Mouse (Mus musculus) intestine, postnatal 0 days (tissue): ENCODE results near the gene Dbi. TPM values are rescaled to one million over a fixed set of nuclear protein-coding genes. Genes with fewer than 3 reads are reported as not detected.
A peak's percentile ranks its signal among the peaks of the same experiment; 100 is the strongest.

Experiments used
- ATAC-seq: fragments of 200-750 bp; cut with Nextera tagmentation; 2 replicates; pipeline ENCODE4 v1.8.0; 2017; ENCODE audit warnings: mild to moderate bottlenecking, moderate TSS enrichment, moderate library complexity
- H3K27ac ChIP-seq: fragments of 300-500 bp; sonication (generic); 2 replicates; pipeline ENCODE4 v1.5.1; 2014; ENCODE audit warnings: mild to moderate bottlenecking, low read depth, low read length, moderate library complexity
- H3K27me3 ChIP-seq: fragments of 300-500 bp; sonication (generic); replicated peaks from 2 replicates; pipeline ENCODE4 v1.6.1; 2014; ENCODE audit warnings: low read length, mixed read lengths; ENCODE audit not compliant: control insufficient read depth, insufficient read depth
- H3K36me3 ChIP-seq: fragments of 300-500 bp; sonication (generic); 2 replicates; pipeline ENCODE4 v1.6.1; 2014; ENCODE audit warnings: mild to moderate bottlenecking, moderate library complexity; ENCODE audit not compliant: control insufficient read depth, insufficient read depth
- H3K4me1 ChIP-seq: fragments of 300-500 bp; sonication (generic); replicated peaks from 2 replicates; pipeline ENCODE4 v1.6.1; 2014; ENCODE audit warnings: antibody characterized with exemption, low read length, mixed read lengths; ENCODE audit not compliant: control insufficient read depth, insufficient read depth
- H3K4me2 ChIP-seq: fragments of 300-500 bp; sonication (generic); replicated peaks from 2 replicates; pipeline ENCODE4 v1.6.1; 2014; ENCODE audit warnings: low read depth, mild to moderate bottlenecking, moderate library complexity
- H3K4me3 ChIP-seq: fragments of 300-500 bp; sonication (generic); 2 replicates; pipeline ENCODE4 v1.5.1; 2014; ENCODE audit warnings: low read depth, low read length
- H3K9ac ChIP-seq: fragments of 300-500 bp; sonication (generic); 2 replicates; pipeline ENCODE4 v1.6.1; 2014; ENCODE audit warnings: mild to moderate bottlenecking, low read depth, low read length
- H3K9me3 ChIP-seq: fragments of 300-500 bp; sonication (generic); 2 replicates; pipeline ENCODE4 v1.6.1; 2016; ENCODE audit warnings: mixed run types; ENCODE audit not compliant: control insufficient read depth
- CTCF ChIP-seq: sonication (generic); IDR thresholded peaks from 2 replicates; pipeline ENCODE4 v1.5.1; 2016; ENCODE audit warnings: low read depth, mild to moderate bottlenecking, control low read depth, antibody characterized with exemption, moderate library complexity
- WGBS: fragments of 180-500 bp; shearing (Covaris S2); extraction: QIAGEN DNeasy Blood & Tissue Kit; methylation state at CpG from one replicate; pipeline ENCODE4 v1.1.7; 2014; 5-methylcytosine and 5-hydroxymethylcytosine counted together
- polyA plus RNA-seq: library from polyadenylated mRNA; unstranded; fragments of >200 nt; fragmentation: Nextera tagmentation; extraction: Ambion mirVana; gene quantifications from 2 replicates; pipeline ENCODE4 v1.2.1, GENCODE M21; 2015

Gene Dbi
- polyA plus RNA-seq, 1 experiment from 2014 or later, result 3,164 TPM

DNA sequence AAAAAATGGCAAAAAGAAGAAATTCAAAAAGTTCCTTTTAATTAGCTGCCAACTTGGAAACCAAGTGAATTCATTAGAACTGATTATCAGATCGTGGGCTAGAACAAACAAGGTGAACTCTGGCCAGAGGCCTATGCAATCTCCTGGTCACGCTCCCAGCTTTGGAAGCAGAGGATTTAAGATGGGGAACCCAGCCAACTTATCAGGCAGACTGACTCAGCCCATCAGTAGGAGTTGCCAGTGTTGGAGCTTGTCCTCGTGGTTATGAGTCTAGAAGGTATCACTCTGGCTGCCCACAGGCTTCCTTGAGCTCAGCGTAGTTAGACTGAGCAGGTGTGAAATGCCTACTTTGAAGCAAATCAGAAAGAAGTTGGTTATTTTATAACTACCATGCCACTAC is 4.0 kb upstream of the Dbi start:
- Histone ChIP-seq H3K27ac (peak overlapping the region; percentile 41; the same call in 1 of the 2 replicates), H3K4me2 (no peak overlapping the region), H3K9ac (no peak overlapping the region), H3K4me3 (no peak overlapping the region), H3K27me3 (no peaks in the 10 kb centered on the region), H3K4me1 (0 out of 2 replicates have a peak, but pooled peaks cover 12% of the 10 kb centered on the region), H3K36me3 (no peaks in the 10 kb centered on the region), H3K9me3 (no peaks in the 10 kb centered on the region)
- ATAC-seq, result peak; percentile 20
- TF ChIP-seq CTCF, result no peak
- WGBS, result 41% methylated on average over 4 of the region's 4 CpGs

DNA sequence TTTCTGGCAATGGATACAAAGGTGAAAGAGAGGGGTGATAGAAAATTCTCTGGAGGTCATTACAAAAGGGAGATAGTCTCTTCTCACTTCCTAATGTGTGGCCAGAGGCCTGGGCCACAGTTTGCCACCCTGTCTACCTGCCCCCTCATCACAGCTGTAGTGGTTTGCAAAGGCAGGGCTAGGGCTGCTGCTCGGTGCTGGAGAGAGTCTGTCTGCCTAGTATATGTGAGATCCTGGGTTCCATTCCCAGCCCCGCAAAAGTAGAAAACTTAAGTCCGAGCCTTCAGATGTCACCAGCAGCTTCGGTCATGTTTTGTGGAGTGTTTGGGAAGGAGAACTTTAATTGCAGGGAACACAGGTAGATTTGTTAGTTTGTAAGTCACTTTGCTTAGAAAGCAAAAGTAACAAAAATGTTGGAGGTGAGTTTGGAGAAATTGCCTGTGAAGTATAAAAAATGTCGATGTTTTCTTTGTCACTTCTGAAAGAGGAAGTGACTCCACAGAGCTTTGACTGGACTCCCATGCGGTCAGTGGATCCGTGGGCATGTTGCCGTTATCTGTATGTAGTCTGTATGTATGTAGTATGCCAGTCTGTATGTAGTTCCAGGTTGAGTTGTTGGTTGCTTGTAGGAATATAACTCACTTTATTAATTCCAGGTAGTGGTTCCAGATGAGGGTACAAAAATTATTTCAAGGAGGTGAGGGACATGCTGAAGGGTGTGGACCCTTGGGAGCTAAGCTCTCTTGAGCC is 1.9 kb upstream of the Dbi start:
- no peak for ATAC-seq
- no peak overlapping the region for H3K4me3 ChIP-seq
- TF ChIP-seq CTCF, result no peak
- no peaks in the 10 kb centered on the region for H3K27me3 ChIP-seq
- no peaks in the 10 kb centered on the region for H3K9me3 ChIP-seq
- no peak overlapping the region for H3K9ac ChIP-seq
- peak overlapping the region; percentile 6; the same call in 1 of the 2 replicates for H3K4me2 ChIP-seq
- peak overlapping the region; percentile 83 for H3K27ac ChIP-seq
- 83% methylated on average over 8 of the region's 8 CpGs for WGBS
- H3K4me1 ChIP-seq, result 0 out of 2 replicates have a peak, but pooled peaks cover 12% of the 10 kb centered on the region
- H3K36me3 ChIP-seq, result no peaks in the 10 kb centered on the region

DNA sequence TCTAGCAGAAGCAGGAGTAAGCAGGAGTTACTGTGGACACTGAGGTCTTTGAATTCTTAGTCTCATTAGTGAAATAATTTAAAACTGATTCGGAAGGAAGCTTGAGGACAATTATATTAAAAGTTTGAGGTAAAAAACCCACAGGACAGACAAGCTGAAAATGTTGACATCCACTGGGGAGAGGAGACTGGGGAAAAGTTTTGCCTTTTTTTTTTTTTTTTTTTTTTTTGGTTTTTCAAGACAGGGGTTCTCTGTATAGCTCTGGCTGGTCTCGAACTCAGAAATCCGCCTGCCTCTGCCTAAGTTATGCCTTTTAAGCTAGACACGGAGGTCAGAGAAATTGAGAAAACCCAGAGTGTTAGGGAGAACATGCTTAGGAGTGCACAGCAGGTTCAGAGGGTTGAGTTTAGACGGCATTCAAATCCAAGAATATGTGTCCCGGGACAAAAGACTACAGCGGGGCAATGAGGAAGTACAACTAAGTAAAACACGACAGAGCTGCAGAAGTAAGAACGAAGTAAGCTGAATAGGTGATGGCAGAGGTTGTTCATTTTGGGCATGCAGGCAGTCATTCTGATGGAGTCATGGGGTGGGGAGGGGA is 1.2 kb upstream of the Dbi start:
- Histone ChIP-seq H3K9ac (no peak overlapping the region), H3K4me3 (peak overlapping the region; percentile 49), H3K27ac (peak overlapping the region; percentile 83), H3K4me1 (0 out of 2 replicates have a peak, but pooled peaks cover 12% of the 10 kb centered on the region), H3K9me3 (no peaks in the 10 kb centered on the region), H3K36me3 (peaks cover 3% of the 10 kb centered on the region; the same call in 1 of the 2 replicates), H3K27me3 (no peaks in the 10 kb centered on the region), H3K4me2 (peak overlapping the region; percentile 74)
- no peak for ATAC-seq
- 54% methylated on average over 9 of the region's 9 CpGs for WGBS
- TF ChIP-seq CTCF, result no peak

DNA sequence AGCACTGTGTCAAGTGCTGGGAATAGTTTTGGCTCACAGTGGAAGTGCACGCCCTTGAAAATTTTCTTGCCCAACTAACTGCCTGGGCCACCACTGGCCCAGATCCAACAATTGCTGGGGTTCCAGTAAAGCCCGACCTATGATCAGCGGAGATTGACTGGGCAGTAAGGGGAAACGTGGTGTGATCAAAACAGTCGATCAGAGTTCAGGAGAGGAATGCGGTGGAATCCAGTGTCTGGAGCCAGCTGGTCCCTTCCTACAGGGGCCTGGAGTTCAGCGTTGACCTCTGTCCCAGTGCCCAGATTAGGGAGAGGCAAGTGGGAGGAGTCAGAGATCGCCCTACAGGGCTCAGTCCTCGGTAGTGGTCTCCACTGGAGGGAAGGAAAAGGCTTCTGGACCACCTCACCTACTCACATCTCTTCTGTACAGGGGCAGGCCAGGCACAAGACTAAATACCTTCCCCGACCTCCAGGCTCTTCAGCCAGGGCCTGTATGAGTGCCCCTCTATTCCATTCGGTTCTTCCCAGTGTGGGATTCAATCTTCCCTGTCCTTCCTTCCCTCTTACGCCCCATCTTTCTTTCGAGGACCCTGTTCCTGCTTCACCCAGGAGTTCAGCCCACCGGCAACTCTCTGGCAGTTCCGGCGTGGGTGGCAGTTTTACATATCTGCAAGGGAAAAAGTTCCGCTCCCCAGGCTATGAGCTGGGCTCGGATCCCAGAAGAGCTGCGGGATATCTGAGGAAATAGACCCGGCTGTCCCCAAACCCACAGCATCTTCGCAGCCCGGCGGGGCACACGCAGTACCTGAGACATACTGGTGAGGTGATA is 523 bp downstream of the Dbi start:
- Histone ChIP-seq H3K36me3 (peaks cover 16% of the 10 kb centered on the region), H3K4me1 (0 out of 2 replicates have a peak, but pooled peaks cover 9% of the 10 kb centered on the region), H3K9ac (peak overlapping the region; percentile 46), H3K9me3 (no peaks in the 10 kb centered on the region), H3K4me3 (peak overlapping the region; percentile 49), H3K27ac (peak overlapping the region; percentile 91), H3K4me2 (peak overlapping the region; percentile 74), H3K27me3 (no peaks in the 10 kb centered on the region)
- peak; percentile 53 for ATAC-seq
- WGBS, result 2% methylated on average over 24 of the region's 24 CpGs
- TF ChIP-seq CTCF, result no peak

DNA sequence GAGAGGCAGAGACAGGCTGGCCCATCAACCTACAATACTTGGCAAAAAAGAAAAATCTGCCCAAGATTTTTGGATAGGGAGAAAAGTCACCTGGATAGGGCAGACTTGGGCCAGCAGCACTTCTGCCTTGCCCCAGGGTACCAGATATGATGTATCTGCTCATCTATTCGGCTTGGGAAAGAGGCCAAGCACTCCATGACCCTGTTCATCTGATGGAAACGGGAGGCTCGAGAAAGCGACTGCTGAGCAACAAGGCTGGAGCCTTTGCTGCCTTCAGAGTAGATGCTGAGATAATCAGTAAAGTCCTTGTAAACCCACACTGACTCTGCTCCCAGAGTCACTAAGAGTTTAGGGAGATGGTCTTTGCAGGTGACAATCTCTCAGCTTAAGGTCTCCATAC is 1.5 kb downstream of the Dbi start:
- Histone ChIP-seq H3K4me2 (peak overlapping the region; percentile 74), H3K9me3 (no peaks in the 10 kb centered on the region), H3K27me3 (no peaks in the 10 kb centered on the region), H3K27ac (peak overlapping the region; percentile 91; the same call in 1 of the 2 replicates), H3K9ac (no peak overlapping the region), H3K36me3 (peaks cover 25% of the 10 kb centered on the region), H3K4me1 (0 out of 2 replicates have a peak, but pooled peaks cover 5% of the 10 kb centered on the region), H3K4me3 (peak overlapping the region; percentile 49)
- no peak for ATAC-seq
- 67% methylated on average over 4 of the region's 4 CpGs for WGBS
- no peak for TF ChIP-seq CTCF

DNA sequence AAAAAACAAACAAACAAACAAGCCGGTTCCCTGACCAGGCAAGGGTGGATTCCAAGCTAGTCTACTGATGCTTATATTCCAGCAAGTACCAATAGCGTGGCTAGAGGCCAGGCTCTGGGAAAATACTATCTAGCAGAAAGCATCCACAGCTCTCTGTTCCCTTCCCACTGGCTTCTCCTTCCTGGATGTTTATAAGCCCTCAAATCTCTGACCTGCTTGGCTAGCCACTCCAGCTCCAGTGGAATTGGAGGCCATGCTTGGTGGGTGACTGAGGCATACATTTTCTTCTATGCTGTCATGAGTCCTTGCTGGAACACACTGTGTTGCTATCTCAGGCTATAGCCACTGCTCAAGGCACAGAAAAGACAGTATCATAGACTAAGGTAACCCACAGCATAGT is 2.0 kb downstream of the Dbi start:
- Histone ChIP-seq H3K4me1 (0 out of 2 replicates have a peak, but pooled peaks cover 5% of the 10 kb centered on the region), H3K4me2 (peak overlapping the region; percentile 74), H3K9ac (no peak overlapping the region), H3K9me3 (no peaks in the 10 kb centered on the region), H3K4me3 (peak overlapping the region; percentile 49), H3K36me3 (peaks cover 31% of the 10 kb centered on the region), H3K27ac (0 out of 2 replicates have a peak overlapping the region, but pooled peaks have one; percentile 91), H3K27me3 (no peaks in the 10 kb centered on the region)
- no peak for TF ChIP-seq CTCF
- no peak for ATAC-seq
- WGBS, result 70% methylated on average over 2 of the region's 2 CpGs
